Mouse (Mus musculus) hindbrain, postnatal 0 days (tissue): ENCODE data around the gene Apon. TPM values are rescaled to one million over a fixed set of nuclear protein-coding genes. Genes with fewer than 3 reads are reported as not detected.

Experiments
- ATAC-seq: fragments of 200-750 bp; cut with Nextera tagmentation; 2 replicates; pipeline ENCODE4 v1.8.0; 2017; ENCODE audit warnings: mild to moderate bottlenecking, moderate TSS enrichment, moderate library complexity
- DNase-seq: peaks from one replicate; pipeline ENCODE4 v3.0.0-alpha.2; 2015; ENCODE audit warnings: low spot score
- H3K27ac ChIP-seq: fragments of 300-500 bp; sonication (generic); 2 replicates; pipeline ENCODE4 v1.5.1; 2014; ENCODE audit warnings: mild to moderate bottlenecking
- H3K27me3 ChIP-seq: fragments of 300-500 bp; sonication (generic); 2 replicates; pipeline ENCODE4 v1.6.1; 2014; ENCODE audit warnings: low read length, mixed read lengths; ENCODE audit not compliant: insufficient read depth
- H3K36me3 ChIP-seq: fragments of 300-500 bp; sonication (generic); 2 replicates; pipeline ENCODE4 v1.6.1; 2014; ENCODE audit warnings: low read length, mixed read lengths; ENCODE audit not compliant: insufficient read depth
- H3K4me1 ChIP-seq: fragments of 300-500 bp; sonication (generic); 2 replicates; pipeline ENCODE4 v1.6.1; 2014; ENCODE audit warnings: antibody characterized with exemption, low read length, mixed read lengths; ENCODE audit not compliant: insufficient read depth
- H3K4me2 ChIP-seq: fragments of 300-500 bp; sonication (generic); 2 replicates; pipeline ENCODE4 v1.6.1; 2014; ENCODE audit warnings: low read depth, mild to moderate bottlenecking, low read length, moderate library complexity, mixed read lengths
- H3K4me3 ChIP-seq: fragments of 300-500 bp; sonication (generic); 2 replicates; pipeline ENCODE4 v1.5.1; 2014; ENCODE audit warnings: low read length
- H3K9ac ChIP-seq: fragments of 300-500 bp; sonication (generic); replicated peaks from 2 replicates; pipeline ENCODE4 v1.6.1; 2014; ENCODE audit warnings: mild to moderate bottlenecking, low read length, moderate library complexity, mixed read lengths
- H3K9me3 ChIP-seq: fragments of 300-500 bp; sonication (generic); 2 replicates; pipeline ENCODE4 v1.6.1; 2016; ENCODE audit warnings: low read length, mixed read lengths
- CTCF ChIP-seq: IDR thresholded peaks from 2 replicates; pipeline ENCODE4 v1.5.1; 2016; ENCODE audit warnings: antibody characterized with exemption, control low read depth, low read depth
- WGBS: fragments of 180-500 bp; shearing (Covaris S2); extraction: QIAGEN DNeasy Blood & Tissue Kit; methylation state at CpG from one replicate; pipeline ENCODE4 v1.1.7; 2014; 5-methylcytosine and 5-hydroxymethylcytosine counted together
- polyA plus RNA-seq: library from polyadenylated mRNA; unstranded; fragments of >200 nt; fragmentation: Nextera tagmentation; extraction: Ambion mirVana; gene quantifications from 2 replicates; pipeline ENCODE4 v1.2.1, GENCODE M21; 2015
- total RNA-seq: library from RNA; depleted of rRNA; stranded (reverse); fragments of >200 nt; gene quantifications from 2 replicates; pipeline ENCODE4 v1.2.3, GENCODE M21; 2014

The Apon gene
- total and polyA plus RNA-seq, 2 experiments from 2014 or later, result not detected

DNA sequence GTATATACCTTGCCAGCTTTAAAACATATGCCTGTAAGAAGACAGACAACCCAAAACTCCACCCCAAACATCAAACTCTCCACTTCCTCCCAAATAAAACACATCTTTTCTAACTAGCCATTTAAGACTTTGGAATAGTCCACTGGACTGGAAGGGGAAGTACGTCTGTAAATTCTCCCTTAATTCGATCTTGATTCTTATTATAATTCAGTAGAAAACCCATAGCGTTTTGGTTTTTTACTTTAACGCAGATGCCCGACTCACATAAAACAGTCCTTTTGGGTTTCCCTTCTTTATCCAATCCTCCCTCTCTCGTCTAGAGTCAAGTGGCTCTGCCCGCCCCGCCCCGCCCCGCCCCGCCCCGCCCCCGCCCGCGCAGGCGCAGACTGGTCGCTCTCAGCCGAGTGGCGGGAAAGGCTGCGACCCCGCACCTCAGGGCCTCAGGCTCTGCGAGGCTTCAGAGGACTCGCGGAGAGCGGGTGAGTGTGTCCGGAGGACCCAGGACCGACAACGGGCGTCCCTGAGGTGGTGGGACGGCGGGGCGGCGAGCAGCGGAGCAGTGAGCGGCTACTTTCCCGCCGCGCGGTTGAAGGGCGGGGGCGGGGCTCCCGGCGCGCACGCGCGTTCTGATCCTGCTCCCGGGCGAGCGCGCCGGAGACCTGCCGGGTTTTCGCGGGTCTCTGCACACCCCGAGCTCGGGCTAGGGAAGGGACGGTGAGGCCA is 22.0 kb upstream of the Apon start, which contains the start of gene Timeless:
TSS of gene Timeless (plus strand) at position 369 of the 723 bp plus-strand sequence.
- DNase-seq (peak; percentile 90), ATAC-seq (peak; percentile 94)
- Histone ChIP-seq H3K4me2 (peak within 1 kb of the TSS; percentile 64), H3K27ac (peak within 1 kb of the TSS; percentile 88), H3K9me3 (no peaks in the 10 kb centered on the region), H3K4me1 (0 out of 2 replicates have a peak, but pooled peaks cover 3% of the 10 kb centered on the region), H3K27me3 (no peaks in the 10 kb centered on the region), H3K9ac (peak within 1 kb of the TSS; percentile 67), H3K4me3 (peak within 1 kb of the TSS; percentile 60), H3K36me3 (no peaks in the 10 kb centered on the region)
- 2% methylated on average over 56 of the region's 58 CpGs for WGBS
- no peak for TF ChIP-seq CTCF

DNA sequence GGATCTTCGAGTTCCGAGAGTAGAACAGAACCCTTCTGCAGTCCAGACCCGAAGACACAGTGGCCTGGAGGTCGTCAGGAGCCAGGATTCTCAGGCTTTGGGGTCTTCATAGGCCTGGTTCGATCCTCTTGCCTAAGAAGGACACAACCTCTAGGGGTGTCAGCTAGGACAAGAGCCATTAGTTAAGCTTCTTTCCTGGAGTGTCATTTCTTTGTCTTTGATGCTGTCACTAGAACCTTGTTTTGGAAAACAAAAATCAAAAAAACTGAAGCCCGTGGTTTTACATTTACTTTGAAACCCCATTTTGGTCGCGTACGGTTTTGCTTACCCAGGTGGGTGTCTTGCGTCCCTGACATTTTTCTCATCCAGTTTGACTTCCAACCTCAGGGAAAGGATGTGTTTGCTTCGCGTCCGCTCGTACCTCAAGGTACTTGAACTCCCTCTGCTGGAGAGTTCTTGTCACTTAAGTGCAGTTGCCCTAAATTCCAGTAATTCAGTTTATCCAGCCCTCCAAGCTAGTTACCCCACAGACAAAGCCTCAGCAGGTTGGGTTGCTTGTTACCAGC is 21.4 kb upstream of the Apon start:
- ATAC-seq (no peak; the same call in 1 of the 2 replicates), DNase-seq (peak; percentile 91)
- under 1% methylated on average over 14 of the region's 14 CpGs for WGBS
- Histone ChIP-seq H3K4me1 (0 out of 2 replicates have a peak, but pooled peaks cover 3% of the 10 kb centered on the region), H3K4me3 (peak overlapping the region; percentile 60), H3K9me3 (no peaks in the 10 kb centered on the region), H3K4me2 (peak overlapping the region; percentile 64), H3K27me3 (no peaks in the 10 kb centered on the region), H3K9ac (peak overlapping the region; percentile 67), H3K36me3 (no peaks in the 10 kb centered on the region), H3K27ac (peak overlapping the region; percentile 88)
- peak; percentile 81 for TF ChIP-seq CTCF

DNA sequence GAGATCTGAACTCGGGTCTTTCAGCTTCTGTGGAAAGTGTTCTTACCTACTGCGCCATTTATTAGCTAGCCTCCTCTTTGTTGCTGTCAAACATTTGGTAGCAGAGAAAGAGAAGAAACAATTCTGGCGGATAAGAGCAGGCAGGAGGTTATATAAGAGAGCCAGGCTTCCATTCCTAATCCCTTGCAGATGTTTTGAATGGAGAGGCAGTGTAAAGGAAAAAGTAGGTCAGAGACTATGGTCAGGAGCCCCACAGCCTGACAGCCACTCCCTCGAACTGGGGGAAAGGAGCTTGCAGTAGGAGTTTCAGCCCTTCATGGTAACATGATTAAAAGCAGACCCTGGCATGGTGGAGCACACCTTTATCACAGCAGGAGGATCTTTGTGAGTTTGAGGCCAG is 17.6 kb upstream of the Apon start:
- Histone ChIP-seq H3K4me2 (no peak overlapping the region), H3K4me3 (no peak overlapping the region), H3K9ac (no peak overlapping the region), H3K27me3 (no peaks in the 10 kb centered on the region), H3K27ac (no peak overlapping the region), H3K4me1 (no peaks in the 10 kb centered on the region), H3K9me3 (no peaks in the 10 kb centered on the region), H3K36me3 (peaks cover 5% of the 10 kb centered on the region; the same call in 1 of the 2 replicates)
- no peak for DNase-seq
- TF ChIP-seq CTCF, result no peak
- ATAC-seq, result no peak
- WGBS, result 79% methylated on average over 4 of the region's 4 CpGs

DNA sequence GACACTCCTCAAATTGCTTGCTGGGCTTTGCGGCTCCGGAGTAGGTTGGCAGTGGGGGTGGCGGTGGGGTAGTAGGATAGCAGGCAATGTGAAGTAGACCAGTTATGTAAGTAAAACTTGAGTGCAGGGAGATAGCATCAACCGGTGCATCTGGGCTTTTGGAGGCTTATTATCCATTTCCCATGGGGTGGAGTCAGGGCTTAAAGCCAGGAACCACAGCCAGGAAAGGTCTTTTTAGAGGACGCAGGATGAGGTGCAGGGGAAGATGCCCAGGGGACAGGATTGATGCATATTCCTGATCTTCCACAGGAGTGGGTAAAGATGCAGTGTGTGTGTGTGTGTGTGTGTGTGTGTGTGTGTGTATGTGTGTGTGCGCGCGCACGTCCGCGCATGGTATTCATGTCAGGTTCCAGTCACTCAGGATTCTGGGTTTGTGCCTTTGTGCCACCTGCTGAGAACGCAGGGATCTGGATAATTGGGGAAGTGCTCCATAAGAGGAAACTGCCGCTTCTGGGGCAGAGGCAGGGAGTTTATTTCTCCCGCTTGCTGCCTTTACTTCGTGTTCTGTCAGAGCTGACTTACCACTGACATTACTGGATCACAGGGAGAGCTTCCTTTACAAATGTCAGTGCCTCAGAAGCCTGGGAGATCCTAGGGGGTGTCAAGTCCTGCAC is 16.0 kb upstream of the Apon start:
- Histone ChIP-seq H3K9ac (no peak overlapping the region), H3K9me3 (no peaks in the 10 kb centered on the region), H3K4me2 (no peak overlapping the region), H3K36me3 (peaks cover 5% of the 10 kb centered on the region; the same call in 1 of the 2 replicates), H3K4me3 (no peak overlapping the region), H3K4me1 (no peaks in the 10 kb centered on the region), H3K27ac (no peak overlapping the region), H3K27me3 (no peaks in the 10 kb centered on the region)
- TF ChIP-seq CTCF, result no peak
- peak; percentile 21 for DNase-seq
- WGBS, result 70% methylated on average over 15 of the region's 15 CpGs
- no peak for ATAC-seq

DNA sequence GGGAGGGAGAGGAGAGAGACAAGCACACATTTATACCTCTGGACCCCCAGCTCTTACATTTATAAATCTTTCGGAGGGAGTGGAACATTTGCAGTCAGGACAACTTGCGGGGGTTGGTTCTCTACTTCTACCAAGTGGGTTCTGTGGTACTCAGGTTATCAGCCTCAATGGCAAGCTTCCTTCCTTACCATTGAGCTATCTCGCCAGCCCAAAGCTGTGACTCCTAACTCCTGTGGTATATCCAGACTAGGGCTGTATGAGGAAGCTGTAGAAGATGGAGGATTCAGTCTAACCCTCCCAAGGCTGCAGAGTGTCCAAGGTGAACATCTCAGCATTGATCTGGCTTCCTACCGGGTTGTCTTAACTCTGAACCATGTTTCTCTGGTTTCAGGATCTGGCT is 14.8 kb upstream of the Apon start:
- 95% methylated on average over 4 of the region's 4 CpGs for WGBS
- no peak for TF ChIP-seq CTCF
- Histone ChIP-seq H3K4me1 (no peaks in the 10 kb centered on the region), H3K27me3 (no peaks in the 10 kb centered on the region), H3K4me2 (no peak overlapping the region), H3K9ac (no peak overlapping the region), H3K27ac (no peak overlapping the region), H3K36me3 (peaks cover 9% of the 10 kb centered on the region), H3K9me3 (no peaks in the 10 kb centered on the region), H3K4me3 (no peak overlapping the region)
- no peak for ATAC-seq
- DNase-seq, result no peak

DNA sequence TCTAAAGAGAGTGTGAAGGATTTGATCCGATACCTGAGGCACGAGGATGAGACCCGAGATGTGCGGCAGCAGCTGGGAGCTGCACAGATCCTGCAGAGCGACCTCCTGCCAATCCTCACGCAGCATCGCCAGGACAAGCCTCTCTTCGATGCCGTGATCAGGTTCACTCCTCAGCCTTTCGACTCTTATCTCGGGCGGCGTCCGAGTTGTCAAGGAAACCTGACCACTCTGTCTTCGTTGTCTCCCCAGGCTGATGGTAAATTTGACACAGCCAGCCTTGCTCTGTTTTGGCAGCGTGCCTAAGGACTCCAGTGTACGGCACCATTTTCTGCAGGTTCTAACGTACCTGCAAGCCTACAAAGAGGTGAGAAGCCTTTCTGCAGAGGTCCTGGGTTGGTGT is 13.8 kb upstream of the Apon start:
- no peaks in the 10 kb centered on the region for H3K27me3 ChIP-seq
- no peaks in the 10 kb centered on the region for H3K9me3 ChIP-seq
- 91% methylated on average over 18 of the region's 18 CpGs for WGBS
- ATAC-seq, result no peak
- no peak overlapping the region for H3K9ac ChIP-seq
- H3K27ac ChIP-seq, result no peak overlapping the region
- H3K4me1 ChIP-seq, result no peaks in the 10 kb centered on the region
- peaks cover 19% of the 10 kb centered on the region for H3K36me3 ChIP-seq
- H3K4me2 ChIP-seq, result no peak overlapping the region
- TF ChIP-seq CTCF, result no peak
- H3K4me3 ChIP-seq, result no peak overlapping the region
- DNase-seq, result no peak
